Mouse (Mus musculus) adipocyte (in vitro differentiated cells): Measurements from ENCODE around the gene Slc1a3.

ENCODE experiments used
- DNase-seq: peaks from one replicate; pipeline ENCODE4 v3.0.0-alpha.2; 2016; ENCODE audit warnings: low spot score

Gene Slc1a3

GRCm38 (mm10) chr15:8658086-8658980 lies 52.2 kb downstream of the Slc1a3 start:
- peak; percentile 62 for DNase-seq

DNA sequence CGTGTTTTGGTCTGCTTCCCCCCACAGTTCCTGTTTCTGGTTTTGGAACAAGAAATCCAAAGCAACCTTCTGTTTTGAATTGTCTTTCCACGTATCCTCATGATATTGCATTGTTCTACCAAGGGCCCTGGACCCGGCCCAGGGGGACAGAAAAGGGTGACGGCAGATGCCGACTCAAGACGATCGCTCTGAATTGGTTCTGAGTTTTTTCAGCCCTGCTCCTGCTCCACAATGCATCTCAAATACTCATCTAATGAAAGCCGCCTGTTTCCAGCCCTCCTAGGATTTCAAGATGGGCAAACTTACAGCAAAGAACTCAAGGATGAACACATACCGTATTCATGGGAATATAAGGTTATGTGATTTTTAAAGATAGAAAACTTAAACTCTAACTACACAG lies 55.3 kb downstream of the Slc1a3 start:
- DNase-seq = no peak

GRCm38 (mm10) chr15:8652637-8653036 lies 57.9 kb downstream of the Slc1a3 start:
- no peak for DNase-seq

DNA sequence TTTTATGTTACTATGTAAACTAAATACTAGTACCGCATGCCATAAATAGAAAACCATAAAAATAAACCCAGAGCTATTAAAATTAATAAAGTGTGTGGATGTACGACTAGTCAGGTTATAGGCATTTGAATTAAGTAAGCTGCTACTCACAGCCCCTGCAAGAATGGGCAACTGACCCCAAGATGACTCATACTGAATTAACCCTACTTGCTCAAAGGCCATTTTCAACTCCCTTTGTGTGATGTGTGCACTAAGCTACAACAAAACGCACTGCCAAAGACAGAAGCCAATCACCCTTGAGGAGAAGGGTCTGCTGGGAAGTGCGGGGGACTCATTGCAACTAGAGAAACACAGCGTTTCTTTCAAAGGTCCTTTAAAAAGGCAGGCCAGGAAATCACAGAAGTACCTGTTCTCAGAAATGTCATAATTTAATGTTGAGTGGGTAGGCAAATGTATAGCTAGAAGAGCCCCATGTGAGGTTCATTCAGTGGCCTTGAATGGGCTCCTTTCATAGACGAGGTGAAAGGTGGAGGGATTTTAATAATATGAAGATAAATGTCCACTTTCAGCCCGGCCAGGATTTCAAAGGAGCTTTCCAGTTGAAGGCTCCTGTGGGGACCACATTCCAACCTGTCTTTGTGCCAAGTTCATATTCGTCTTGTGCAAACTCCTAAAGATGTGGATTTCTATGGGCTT lies 66.4 kb downstream of the Slc1a3 start:
- no peak for DNase-seq

- no peak for DNase-seq
Measured at GRCm38 (mm10) chr15:8639856-8640255, 70.7 kb downstream of the Slc1a3 start.

DNA sequence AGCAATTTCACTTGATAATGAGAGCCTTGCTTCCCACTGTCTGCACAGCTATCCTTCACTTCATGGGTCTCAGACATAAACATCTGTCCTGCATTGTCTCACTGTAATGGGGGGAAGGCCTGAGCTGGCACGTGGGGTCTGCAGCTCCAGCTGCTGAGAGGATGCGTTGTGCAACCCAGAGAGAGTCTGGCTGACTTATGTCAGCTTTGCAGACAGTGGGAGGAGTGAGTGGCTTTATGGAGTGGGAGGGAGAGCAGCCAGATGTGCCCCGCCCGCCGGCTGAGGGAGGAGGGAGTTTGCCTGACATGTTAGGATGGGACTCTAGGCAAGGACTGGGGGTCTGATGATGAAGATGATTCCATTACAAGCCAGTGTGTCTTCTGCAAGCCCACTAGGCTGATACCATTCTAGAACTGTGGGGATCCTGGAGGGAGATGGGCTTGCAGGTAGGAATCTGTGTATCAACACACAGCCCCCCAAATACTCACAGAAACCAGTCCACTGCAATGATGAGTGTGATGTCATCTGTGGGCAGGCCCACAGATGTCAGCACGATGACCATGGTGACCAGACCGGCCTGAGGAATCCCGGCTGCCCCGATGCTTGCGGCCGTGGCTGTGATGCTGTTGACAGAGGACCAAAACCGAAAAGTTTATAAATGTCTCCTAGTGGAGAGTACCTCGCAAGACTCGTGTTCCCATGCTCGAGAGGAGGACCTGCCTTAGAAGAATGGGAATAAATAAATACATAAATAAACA lies 71.8 kb downstream of the Slc1a3 start:
- no peak for DNase-seq

DNA sequence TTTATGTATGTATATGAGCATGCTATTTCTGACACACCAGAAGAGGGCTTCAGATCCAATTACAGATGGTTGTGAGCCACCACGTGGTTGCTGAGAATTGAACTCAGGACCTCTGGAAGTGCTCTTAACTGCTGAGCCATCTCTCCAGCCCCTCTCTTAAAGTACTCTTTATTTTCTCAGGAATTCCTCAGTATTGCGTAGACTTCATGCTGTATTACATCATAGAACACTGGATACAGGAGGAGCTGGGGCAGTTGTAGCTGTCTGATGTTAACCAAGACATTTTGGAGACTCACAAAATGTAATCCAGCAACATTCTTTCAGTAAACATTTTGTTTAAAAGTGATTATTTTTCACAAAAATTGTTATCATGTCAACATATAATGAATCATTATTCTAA lies 73.3 kb downstream of the Slc1a3 start:
- no peak for DNase-seq

DNA sequence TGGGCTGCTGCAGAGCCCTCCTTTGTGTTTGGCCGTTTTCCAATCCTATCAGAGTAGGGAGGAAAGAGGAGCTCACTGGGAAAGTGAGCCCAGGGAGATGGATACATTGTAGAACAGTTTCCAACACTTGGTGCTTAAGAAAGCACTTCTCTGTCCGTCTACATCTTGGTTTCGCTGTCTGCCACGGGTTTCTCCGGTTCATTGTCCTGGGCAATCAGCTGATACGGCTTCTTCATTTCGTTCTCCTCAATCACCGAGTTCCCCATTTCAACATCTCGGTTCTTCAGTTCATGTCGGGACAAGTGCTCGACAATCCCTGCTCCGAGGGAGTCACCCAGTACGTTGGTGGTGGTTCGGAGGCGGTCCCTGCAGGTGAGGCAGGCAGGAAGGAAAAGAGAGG lies 74.6 kb downstream of the Slc1a3 start:
- no peak for DNase-seq

DNA sequence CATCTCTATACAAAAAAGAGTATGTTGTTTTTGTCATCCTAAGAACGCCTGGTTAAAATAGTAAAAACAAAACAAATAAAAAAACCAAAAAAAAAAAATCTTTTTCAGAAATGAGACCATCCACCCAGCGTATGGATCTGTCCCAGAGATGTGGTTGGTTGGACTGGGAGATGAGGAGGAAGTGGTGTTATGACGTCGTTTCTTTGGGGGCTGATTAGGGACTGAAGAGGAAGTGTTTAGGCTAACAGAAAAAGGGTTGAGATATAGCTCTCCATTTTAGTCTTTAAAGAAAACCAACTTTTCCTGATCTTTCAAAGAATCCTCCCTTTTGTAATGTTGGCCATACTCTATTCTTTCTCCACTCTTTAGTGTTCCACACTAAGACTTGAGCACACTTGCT lies 75.8 kb downstream of the Slc1a3 start:
- DNase-seq = no peak

GRCm38 (mm10) chr15:8634355-8634754 lies 76.2 kb downstream of the Slc1a3 start:
- DNase-seq = no peak

DNA sequence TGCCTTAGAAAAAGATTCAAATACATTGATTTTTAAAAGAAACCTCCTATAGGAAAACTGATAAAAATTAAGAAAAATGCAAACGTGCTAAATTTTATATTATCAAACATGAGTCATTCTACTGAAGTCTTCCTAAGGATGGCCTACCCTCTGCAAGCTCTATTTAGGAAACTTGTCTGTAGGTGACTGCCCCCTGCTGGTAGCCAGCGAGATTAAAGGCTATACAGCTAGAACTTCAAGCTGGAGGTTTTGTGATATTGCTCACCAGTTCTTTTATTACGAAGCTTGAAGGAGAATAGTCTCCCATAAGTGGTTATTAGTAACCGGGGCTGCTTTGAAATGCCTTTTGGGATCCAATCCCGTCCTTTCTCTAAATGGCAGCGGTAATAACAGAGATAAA lies 77.2 kb downstream of the Slc1a3 start:
- peak; percentile 73 for DNase-seq

- DNase-seq = no peak
Measured at GRCm38 (mm10) chr15:8632361-8632760, 78.2 kb downstream of the Slc1a3 start.

DNA sequence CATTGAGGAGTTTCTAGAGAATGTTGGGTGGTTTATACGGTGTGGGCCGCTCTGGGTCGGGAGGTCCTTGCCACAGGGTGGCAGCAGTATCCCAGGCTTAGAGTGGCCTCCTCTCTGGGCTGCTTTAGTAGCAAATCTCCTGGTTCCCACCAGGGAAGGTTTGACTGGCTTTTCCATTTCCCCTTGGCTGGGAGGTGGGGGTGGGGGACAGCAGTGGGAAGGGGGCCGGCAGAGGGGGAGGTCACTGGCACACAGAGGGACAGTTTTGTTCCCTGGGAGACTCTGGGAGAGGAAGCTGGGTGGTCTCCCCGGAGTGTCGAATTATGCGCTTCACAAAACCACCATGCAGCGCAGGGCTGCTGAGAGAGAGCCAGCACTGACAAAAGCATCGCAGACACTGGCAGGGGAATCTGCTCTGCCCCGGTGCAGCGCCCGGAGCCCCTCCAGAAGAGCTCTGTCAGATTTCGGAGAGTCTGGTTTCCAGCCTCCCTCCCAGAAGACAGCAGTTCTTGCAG lies 81.2 kb downstream of the Slc1a3 start:
- peak; percentile 85 for DNase-seq

- DNase-seq = no peak
Measured at GRCm38 (mm10) chr15:8628150-8628549, 82.4 kb downstream of the Slc1a3 start.

DNA sequence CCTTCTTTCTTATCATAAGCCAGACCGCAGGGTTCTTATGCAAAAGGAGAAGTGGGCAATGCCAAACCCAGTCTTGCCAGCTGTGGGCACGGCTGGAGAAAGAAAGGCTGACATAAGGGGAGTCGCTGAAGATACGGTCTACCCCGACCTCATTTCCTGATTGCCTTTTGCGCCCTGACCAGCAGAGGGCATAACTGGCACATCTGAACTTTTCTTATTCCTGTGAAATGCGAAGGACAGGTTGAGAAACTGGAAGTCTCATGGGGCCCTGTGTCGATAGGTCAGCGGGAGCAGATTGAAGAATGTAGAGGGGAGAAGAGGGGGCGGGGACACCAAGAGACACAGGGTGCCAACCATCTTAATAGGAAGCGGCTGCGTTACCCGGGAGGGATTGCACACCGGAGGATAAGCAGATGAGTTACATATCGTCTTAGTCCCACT lies 83.4 kb downstream of the Slc1a3 start:
- peak; percentile 89 for DNase-seq

GRCm38 (mm10) chr15:8625370-8625769 lies 85.2 kb downstream of the Slc1a3 start:
- DNase-seq = peak; percentile 74

- peak; percentile 56 for DNase-seq
Measured at GRCm38 (mm10) chr15:8623879-8624278, 86.7 kb downstream of the Slc1a3 start.

DNA sequence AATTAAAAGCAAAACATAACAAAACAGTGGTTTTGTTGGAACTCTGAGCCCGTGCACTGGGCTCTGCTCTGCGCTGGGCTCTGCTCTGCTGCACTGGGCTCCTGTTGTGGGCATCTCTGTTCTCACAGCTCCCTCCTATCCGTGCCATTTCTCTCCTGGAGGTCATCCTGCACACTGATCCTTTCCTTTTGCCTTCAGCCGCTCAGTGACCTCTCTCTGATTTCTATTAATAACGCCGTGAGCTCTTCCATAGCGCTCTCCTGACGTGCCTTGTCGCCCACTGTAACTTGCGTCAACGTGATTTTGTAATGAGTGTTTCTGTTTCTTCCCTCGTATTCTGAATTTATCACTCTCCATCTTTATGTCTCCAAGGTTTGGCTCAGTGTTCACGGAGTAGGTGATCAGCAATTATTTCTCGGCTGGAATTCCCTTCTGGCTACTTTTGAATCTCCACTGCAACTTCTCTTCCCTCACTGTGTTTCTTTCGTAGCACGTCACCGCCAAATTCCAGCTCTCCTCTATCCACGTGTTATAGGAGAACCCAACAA lies 91.0 kb downstream of the Slc1a3 start:
- no peak for DNase-seq

- no peak for DNase-seq
Measured at GRCm38 (mm10) chr15:8616290-8616689, 94.3 kb downstream of the Slc1a3 start.

DNA sequence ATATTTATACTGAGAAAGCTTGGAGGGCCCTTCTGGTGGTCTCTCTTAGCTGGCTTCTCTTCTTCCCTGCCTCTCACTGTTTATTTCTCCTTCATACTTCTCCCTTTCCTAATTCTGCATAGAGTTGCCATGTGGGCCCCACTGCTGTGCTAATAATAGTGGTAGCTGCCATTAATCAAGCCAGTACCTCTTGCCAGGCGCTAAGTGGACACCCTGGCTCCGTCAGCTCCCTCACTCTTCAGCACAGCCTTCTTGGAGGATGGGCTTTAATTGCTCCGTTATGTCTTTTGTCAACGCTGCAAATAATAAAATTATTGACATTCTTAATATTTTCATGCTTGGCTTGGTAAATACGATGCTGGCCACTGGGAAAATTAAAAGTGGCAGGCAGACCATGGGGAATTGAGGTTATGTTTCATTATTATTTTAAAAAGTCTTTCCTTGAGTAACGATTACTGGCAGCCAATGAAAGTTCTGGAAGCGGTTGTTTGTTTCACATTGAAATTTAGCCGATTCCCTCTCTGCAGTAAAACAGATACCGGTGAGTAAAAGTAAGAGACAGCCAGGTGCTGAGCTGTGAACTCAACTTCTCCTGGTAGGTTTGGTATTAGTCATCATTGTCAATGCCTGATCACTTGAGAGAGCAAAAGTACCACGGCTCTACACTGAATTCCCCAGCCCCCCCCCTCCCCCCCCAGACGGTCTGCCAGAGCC lies 94.9 kb downstream of the Slc1a3 start:
- no peak for DNase-seq

DNA sequence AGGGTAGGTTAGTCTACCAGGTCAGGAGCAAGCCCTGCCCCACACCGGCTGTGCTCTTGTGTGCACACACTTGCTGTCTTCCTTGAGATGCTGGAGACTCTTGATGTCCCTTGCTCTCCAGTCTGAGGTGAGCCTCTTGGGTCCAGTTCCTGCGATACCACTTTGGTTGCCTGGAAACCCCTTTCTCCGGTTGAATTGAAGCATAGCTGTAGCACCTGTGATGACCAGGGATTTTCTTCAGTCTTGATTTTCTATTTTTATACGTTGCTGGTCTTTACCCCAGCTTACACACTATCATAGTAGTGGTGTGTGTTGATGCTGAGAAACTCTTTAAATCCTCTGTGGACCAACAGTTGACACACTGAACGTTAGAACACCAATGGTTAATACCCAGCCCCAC lies 95.9 kb downstream of the Slc1a3 start:
- DNase-seq = no peak
